Mouse (Mus musculus): Measurements from ENCODE around the gene Slc25a23. TPM values are rescaled to one million over a fixed set of nuclear protein-coding genes. Genes with fewer than 3 reads are reported as not detected.
A peak's percentile ranks its signal among the peaks of the same experiment; 100 is the strongest.

Slc25a23 gene
- polyA plus RNA-seq, 1 experiment from 2014 or later, result 8.4 TPM

- Histone ChIP-seq H3K4me2 (peak overlapping the region; percentile 88), H3K4me3 (ENCODE audit: low read depth, low read length) (peak overlapping the region; percentile 64), H3K9ac (peak overlapping the region; percentile 69; the same call in 1 of the 2 replicates), H3K4me1 (ENCODE audit: insufficient read depth) (0 out of 2 replicates have a peak, but pooled peaks cover 5% of the 10 kb centered on the region), H3K36me3 (ENCODE audit: insufficient read depth) (no peaks in the 10 kb centered on the region), H3K27me3 (ENCODE audit: insufficient read depth, low read length) (no peaks in the 10 kb centered on the region), H3K27ac (ENCODE audit: low read depth) (no peak overlapping the region), H3K9me3 (ENCODE audit: low read depth, low read length) (no peaks in the 10 kb centered on the region)
- DNase-seq, result no peak
- no peak for TF ChIP-seq CTCF (IDR thresholded peaks at IDR 0.05; ENCODE audit: low read depth)
- 35% methylated on average over 4 of the region's 4 CpGs for WGBS
- ATAC-seq (ENCODE audit: insufficient read depth), result no peak
These were observed 44.8 kb upstream of the Slc25a23 start for GRCm38 (mm10) chr17:57104496-57104895.

- DNase-seq (no peak), ATAC-seq (ENCODE audit: insufficient read depth) (no peak)
- Histone ChIP-seq H3K4me1 (ENCODE audit: insufficient read depth) (0 out of 2 replicates have a peak, but pooled peaks cover 5% of the 10 kb centered on the region), H3K27me3 (ENCODE audit: insufficient read depth, low read length) (no peaks in the 10 kb centered on the region), H3K9ac (no peak overlapping the region), H3K4me3 (ENCODE audit: low read depth, low read length) (no peak overlapping the region), H3K9me3 (ENCODE audit: low read depth, low read length) (no peaks in the 10 kb centered on the region), H3K36me3 (ENCODE audit: insufficient read depth) (no peaks in the 10 kb centered on the region), H3K27ac (ENCODE audit: low read depth) (no peak overlapping the region), H3K4me2 (no peak overlapping the region)
- TF ChIP-seq CTCF (IDR thresholded peaks at IDR 0.05; ENCODE audit: low read depth), result no peak
- 89% methylated on average over 2 of the region's 2 CpGs for WGBS
These were observed 42.6 kb upstream of the Slc25a23 start for GRCm38 (mm10) chr17:57102276-57102675.

- Histone ChIP-seq H3K27ac (ENCODE audit: low read depth) (no peak overlapping the region), H3K9ac (no peak overlapping the region), H3K4me3 (ENCODE audit: low read depth, low read length) (no peak overlapping the region), H3K9me3 (ENCODE audit: low read depth, low read length) (no peaks in the 10 kb centered on the region), H3K36me3 (ENCODE audit: insufficient read depth) (no peaks in the 10 kb centered on the region), H3K27me3 (ENCODE audit: insufficient read depth, low read length) (no peaks in the 10 kb centered on the region), H3K4me1 (ENCODE audit: insufficient read depth) (peaks cover 5% of the 10 kb centered on the region; the same call in 1 of the 2 replicates), H3K4me2 (no peak overlapping the region)
- no peak for TF ChIP-seq CTCF (IDR thresholded peaks at IDR 0.05; ENCODE audit: low read depth)
- WGBS, result 7% methylated on average over 10 of the region's 10 CpGs
- DNase-seq (peak; percentile 58), ATAC-seq (ENCODE audit: insufficient read depth) (no peak)
These were observed 40.1 kb upstream of the Slc25a23 start for GRCm38 (mm10) chr17:57099629-57100325.

DNA sequence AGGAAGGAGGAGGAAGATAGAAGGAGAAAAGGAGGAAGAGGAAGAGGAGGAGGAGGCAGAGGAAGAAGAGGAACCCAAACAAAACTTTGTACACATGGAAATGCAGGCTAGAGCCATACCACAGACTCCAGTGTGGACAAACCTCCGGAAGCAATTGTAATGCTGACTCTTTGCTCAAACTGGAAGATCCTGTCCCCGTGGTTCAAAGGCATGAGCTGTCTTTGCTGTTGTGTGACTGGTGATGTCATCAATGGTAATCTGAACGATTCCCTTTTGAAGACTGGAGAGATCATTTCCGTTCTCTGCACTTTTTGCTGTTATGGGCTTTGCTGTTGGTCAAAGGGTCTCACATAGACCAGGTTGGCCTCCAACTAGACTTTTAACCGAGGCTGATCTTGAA lies 38.7 kb upstream of the Slc25a23 start:
- no peak for DNase-seq
- Histone ChIP-seq H3K36me3 (ENCODE audit: insufficient read depth) (no peaks in the 10 kb centered on the region), H3K4me2 (no peak overlapping the region), H3K4me1 (ENCODE audit: insufficient read depth) (no peaks in the 10 kb centered on the region; the same call in 1 of the 2 replicates), H3K27me3 (ENCODE audit: insufficient read depth, low read length) (no peaks in the 10 kb centered on the region), H3K27ac (ENCODE audit: low read depth) (no peak overlapping the region), H3K4me3 (ENCODE audit: low read depth, low read length) (no peak overlapping the region), H3K9me3 (ENCODE audit: low read depth, low read length) (no peaks in the 10 kb centered on the region), H3K9ac (no peak overlapping the region)
- no peak for ATAC-seq (ENCODE audit: insufficient read depth)
- TF ChIP-seq CTCF (IDR thresholded peaks at IDR 0.05; ENCODE audit: low read depth), result no peak
- WGBS, result 65% methylated on average over 5 of the region's 5 CpGs

DNA sequence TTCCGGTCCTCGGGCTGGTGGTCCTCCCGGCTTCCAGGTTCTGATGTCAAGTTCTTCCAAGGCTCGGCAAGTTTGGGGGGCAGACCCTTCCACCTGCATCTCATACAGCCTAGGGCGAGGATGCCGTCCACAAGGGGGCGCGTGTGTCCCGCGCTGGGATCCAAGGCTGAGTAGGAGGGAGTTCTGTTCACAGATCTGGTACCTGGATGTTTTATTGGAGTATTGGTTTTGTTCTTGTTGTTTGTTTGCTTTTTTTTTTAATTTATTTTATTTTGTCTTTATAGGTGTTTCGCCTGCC lies 36.9 kb upstream of the Slc25a23 start:
- WGBS, result 2% methylated on average over 11 of the region's 11 CpGs
- Histone ChIP-seq H3K4me1 (ENCODE audit: insufficient read depth) (no peaks in the 10 kb centered on the region; the same call in 1 of the 2 replicates), H3K9me3 (ENCODE audit: low read depth, low read length) (no peaks in the 10 kb centered on the region), H3K36me3 (ENCODE audit: insufficient read depth) (no peaks in the 10 kb centered on the region), H3K27ac (ENCODE audit: low read depth) (no peak overlapping the region), H3K27me3 (ENCODE audit: insufficient read depth, low read length) (no peaks in the 10 kb centered on the region), H3K9ac (no peak overlapping the region), H3K4me2 (peak overlapping the region; percentile 51), H3K4me3 (ENCODE audit: low read depth, low read length) (no peak overlapping the region)
- peak; percentile 88 for DNase-seq
- ATAC-seq (ENCODE audit: insufficient read depth), result peak; percentile 85
- TF ChIP-seq CTCF (IDR thresholded peaks at IDR 0.05; ENCODE audit: low read depth), result peak; percentile 94

DNA sequence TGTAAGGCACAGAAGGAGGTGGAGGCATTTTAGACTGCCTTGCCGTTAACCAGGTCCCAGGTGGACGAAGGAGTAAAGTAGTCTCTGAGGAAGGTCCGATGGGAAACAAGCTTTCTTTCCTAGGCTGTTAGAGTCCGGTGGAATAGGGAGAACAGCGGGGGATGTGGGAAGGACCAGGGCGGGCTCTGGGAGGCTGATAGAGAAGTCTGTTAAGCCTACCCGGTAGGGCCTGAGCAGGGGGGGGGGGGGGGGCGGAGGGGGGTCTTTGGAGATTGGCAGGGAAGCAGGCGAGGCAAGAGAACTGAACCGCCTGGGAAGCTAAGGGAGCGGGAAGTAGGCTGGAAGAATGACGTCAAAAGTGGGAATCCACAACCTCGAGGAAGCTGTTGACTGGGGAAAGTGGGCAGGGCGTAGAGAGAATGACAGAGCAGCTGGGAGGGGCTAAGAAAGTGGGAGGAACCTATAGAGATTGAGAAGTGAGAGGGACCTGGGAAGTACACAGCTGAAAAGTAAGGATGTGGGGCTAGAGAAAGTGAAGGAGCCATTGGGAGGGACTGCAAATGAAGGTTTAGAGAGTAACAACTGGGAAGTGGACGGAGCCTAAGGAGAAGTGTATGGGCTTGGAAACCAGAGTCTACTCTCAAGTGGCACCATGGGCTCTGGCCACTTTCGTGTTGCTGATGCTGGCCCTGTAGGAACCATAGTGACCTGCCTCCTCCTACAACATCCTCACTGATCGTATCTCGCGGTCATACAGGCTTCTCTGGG lies 36.4 kb upstream of the Slc25a23 start:
- WGBS, result 1% methylated on average over 18 of the region's 19 CpGs
- Histone ChIP-seq H3K4me1 (ENCODE audit: insufficient read depth) (no peaks in the 10 kb centered on the region; the same call in 1 of the 2 replicates), H3K9ac (no peak overlapping the region), H3K4me2 (peak overlapping the region; percentile 51), H3K36me3 (ENCODE audit: insufficient read depth) (no peaks in the 10 kb centered on the region), H3K9me3 (ENCODE audit: low read depth, low read length) (no peaks in the 10 kb centered on the region), H3K27me3 (ENCODE audit: insufficient read depth, low read length) (no peaks in the 10 kb centered on the region), H3K4me3 (ENCODE audit: low read depth, low read length) (peak overlapping the region; percentile 3; the same call in 1 of the 2 replicates), H3K27ac (ENCODE audit: low read depth) (no peak overlapping the region)
- ATAC-seq (ENCODE audit: insufficient read depth), result peak; percentile 84
- DNase-seq, result peak; percentile 80
- TF ChIP-seq CTCF (IDR thresholded peaks at IDR 0.05; ENCODE audit: low read depth), result no peak

- TF ChIP-seq CTCF (IDR thresholded peaks at IDR 0.05; ENCODE audit: low read depth), result no peak
- H3K9ac ChIP-seq, result no peak overlapping the region
- DNase-seq (no peak), ATAC-seq (ENCODE audit: insufficient read depth) (no peak)
- H3K4me1 ChIP-seq (ENCODE audit: insufficient read depth), result no peaks in the 10 kb centered on the region; the same call in 1 of the 2 replicates
- H3K27me3 ChIP-seq (ENCODE audit: insufficient read depth, low read length), result no peaks in the 10 kb centered on the region
- no peak overlapping the region for H3K4me3 ChIP-seq (ENCODE audit: low read depth, low read length)
- H3K9me3 ChIP-seq (ENCODE audit: low read depth, low read length), result no peaks in the 10 kb centered on the region
- WGBS, result 82% methylated on average over 3 of the region's 3 CpGs
- H3K4me2 ChIP-seq, result no peak overlapping the region
- no peak overlapping the region for H3K27ac ChIP-seq (ENCODE audit: low read depth)
- H3K36me3 ChIP-seq (ENCODE audit: insufficient read depth), result no peaks in the 10 kb centered on the region
These were observed 34.6 kb upstream of the Slc25a23 start for GRCm38 (mm10) chr17:57094222-57094621.
